Mouse (Mus musculus) lung, embryonic 14.5 days (tissue): Measurements from ENCODE around the gene Sptbn1. TPM values are rescaled to one million over a fixed set of nuclear protein-coding genes. Genes with fewer than 3 reads are reported as not detected.

ENCODE experiments used
- ATAC-seq: fragments of 200-750 bp; cut with Nextera tagmentation; 2 replicates; pipeline ENCODE4 v1.8.0; 2017; ENCODE audit warnings: mild to moderate bottlenecking, moderate TSS enrichment, moderate library complexity; ENCODE audit not compliant: insufficient read depth
- DNase-seq: peaks from one replicate; pipeline ENCODE4 v3.0.0-alpha.2; 2015
- H3K27ac ChIP-seq: fragments of 300-500 bp; sonication (generic); 2 replicates; pipeline ENCODE4 v1.5.1; 2014; ENCODE audit warnings: low read depth, mild to moderate bottlenecking, moderate library complexity
- H3K27me3 ChIP-seq: fragments of 300-500 bp; sonication (generic); 2 replicates; pipeline ENCODE4 v1.6.1; 2014; ENCODE audit warnings: low read length, control low read depth; ENCODE audit not compliant: insufficient read depth
- H3K36me3 ChIP-seq: fragments of 300-500 bp; sonication (generic); 2 replicates; pipeline ENCODE4 v1.6.1; 2014; ENCODE audit warnings: control low read depth; ENCODE audit not compliant: insufficient read depth
- H3K4me1 ChIP-seq: fragments of 300-500 bp; sonication (generic); 2 replicates; pipeline ENCODE4 v1.6.1; 2014; ENCODE audit warnings: antibody characterized with exemption, control low read depth; ENCODE audit not compliant: insufficient read depth
- H3K4me2 ChIP-seq: fragments of 300-500 bp; sonication (generic); 2 replicates; pipeline ENCODE4 v1.6.1; 2014; ENCODE audit warnings: mild to moderate bottlenecking
- H3K4me3 ChIP-seq: fragments of 300-500 bp; sonication (generic); 2 replicates; pipeline ENCODE4 v1.5.1; 2014; ENCODE audit warnings: low read depth, low read length
- H3K9ac ChIP-seq: fragments of 300-500 bp; sonication (generic); 2 replicates; pipeline ENCODE4 v1.6.1; 2014
- H3K9me3 ChIP-seq: fragments of 300-500 bp; sonication (generic); 2 replicates; pipeline ENCODE4 v1.6.1; 2016; ENCODE audit warnings: low read depth, low read length, control low read depth
- CTCF ChIP-seq: IDR thresholded peaks from 2 replicates; pipeline ENCODE4 v1.5.1; 2016; ENCODE audit warnings: antibody characterized with exemption, low read depth
- WGBS: fragments of 180-500 bp; shearing (Covaris S2); extraction: QIAGEN DNeasy Blood & Tissue Kit; methylation state at CpG from one replicate; pipeline ENCODE4 v1.1.7; 2014; 5-methylcytosine and 5-hydroxymethylcytosine counted together
- polyA plus RNA-seq: library from polyadenylated mRNA; unstranded; fragments of >200 nt; fragmentation: Nextera tagmentation; extraction: Ambion mirVana; gene quantifications from 2 replicates; pipeline ENCODE4 v1.2.1, GENCODE M21; 2014

Gene Sptbn1
- polyA plus RNA-seq, 1 experiment from 2014 or later, result 168 TPM

DNA sequence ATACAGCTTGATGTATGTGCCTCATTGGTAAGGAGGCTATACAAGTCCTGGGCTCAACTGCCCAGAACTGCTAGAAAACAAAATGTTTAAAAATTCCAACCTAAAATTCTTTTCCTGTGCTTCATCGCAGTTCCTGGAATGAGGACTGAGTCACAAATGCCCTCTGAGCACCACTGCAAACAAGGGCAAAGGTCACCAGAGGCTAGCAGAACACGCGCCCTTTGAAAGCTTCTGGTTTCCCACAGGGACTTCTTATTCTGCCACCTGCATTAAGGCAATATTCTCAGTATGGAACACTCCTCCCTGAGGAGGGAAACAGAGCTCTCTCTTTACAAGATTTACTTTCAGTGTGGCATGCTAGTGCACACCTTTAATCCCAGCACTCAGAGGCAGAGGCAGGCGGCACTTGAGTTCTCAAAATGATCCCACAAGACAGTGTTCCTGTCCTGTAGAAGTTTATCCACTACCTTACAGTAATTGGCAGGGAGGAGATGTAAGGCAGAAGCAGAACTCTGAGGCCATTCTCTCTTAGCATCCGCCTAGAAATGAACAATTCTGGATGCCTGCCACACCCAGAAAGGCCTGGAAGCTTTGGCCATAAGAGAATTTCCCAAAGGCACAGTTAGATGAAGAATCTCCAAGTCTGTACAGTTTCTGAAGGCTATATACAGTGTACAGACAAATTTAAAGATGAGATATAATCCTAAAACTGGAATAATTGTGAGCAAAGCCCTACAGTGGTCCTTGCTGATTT, 56.1 kb downstream of the Sptbn1 start:
- WGBS, result 58% methylated on average over 5 of the region's 5 CpGs
- Histone ChIP-seq H3K27ac (peak overlapping the region; percentile 12; the same call in 1 of the 2 replicates), H3K4me2 (no peak overlapping the region), H3K9me3 (no peaks in the 10 kb centered on the region), H3K4me3 (no peak overlapping the region), H3K36me3 (peaks cover 29% of the 10 kb centered on the region), H3K9ac (no peak overlapping the region), H3K27me3 (no peaks in the 10 kb centered on the region), H3K4me1 (peaks cover 3% of the 10 kb centered on the region; the same call in 1 of the 2 replicates)
- ATAC-seq, result no peak
- no peak for TF ChIP-seq CTCF
- no peak for DNase-seq

GRCm38 (mm10) chr11:30211141-30211540, 56.8 kb downstream of the Sptbn1 start:
- Histone ChIP-seq H3K4me1 (peaks cover 3% of the 10 kb centered on the region; the same call in 1 of the 2 replicates), H3K4me3 (no peak overlapping the region), H3K4me2 (no peak overlapping the region), H3K9ac (no peak overlapping the region), H3K27me3 (no peaks in the 10 kb centered on the region), H3K36me3 (peaks cover 22% of the 10 kb centered on the region), H3K9me3 (no peaks in the 10 kb centered on the region), H3K27ac (no peak overlapping the region)
- no peak for DNase-seq
- WGBS, result 45% methylated on average over 3 of the region's 3 CpGs
- no peak for TF ChIP-seq CTCF
- ATAC-seq, result no peak

DNA sequence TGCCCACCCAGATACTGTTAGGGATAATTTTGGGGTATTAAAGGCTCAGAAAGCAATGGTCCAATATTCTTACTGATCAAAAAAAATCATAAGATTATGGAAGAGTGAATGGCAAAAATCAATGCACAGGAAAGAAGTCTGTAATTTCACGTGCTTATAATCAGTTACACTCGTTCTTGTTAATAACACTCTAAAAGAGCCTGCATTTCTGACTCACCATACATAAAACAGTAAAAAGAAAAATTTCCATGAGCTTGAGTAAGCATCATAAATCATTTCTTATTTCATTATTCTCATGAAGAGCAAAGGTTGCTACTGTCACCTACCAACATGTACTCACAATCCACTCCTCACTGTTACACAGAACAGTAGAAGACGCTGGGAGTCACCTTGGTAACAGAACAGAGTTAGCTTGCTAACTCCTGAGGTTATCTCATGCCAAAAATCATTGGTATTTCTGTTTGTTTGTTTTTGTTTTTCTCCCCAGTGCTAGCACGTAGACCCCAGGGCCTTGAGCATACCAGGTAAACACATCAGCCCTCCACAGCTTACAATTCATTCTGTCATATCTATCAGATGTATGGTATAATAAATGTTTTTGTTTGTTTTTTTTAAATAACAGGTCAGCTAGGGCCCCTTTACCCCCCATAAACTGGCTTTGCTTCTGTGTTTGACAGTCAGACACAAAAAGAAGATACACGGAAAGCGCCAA, 57.7 kb downstream of the Sptbn1 start:
- no peak for DNase-seq
- Histone ChIP-seq H3K27me3 (no peaks in the 10 kb centered on the region), H3K36me3 (0 out of 2 replicates have a peak, but pooled peaks cover 17% of the 10 kb centered on the region), H3K9me3 (no peaks in the 10 kb centered on the region), H3K27ac (no peak overlapping the region), H3K4me1 (peaks cover 3% of the 10 kb centered on the region; the same call in 1 of the 2 replicates), H3K4me3 (no peak overlapping the region), H3K4me2 (no peak overlapping the region), H3K9ac (no peak overlapping the region)
- no peak for TF ChIP-seq CTCF
- no peak for ATAC-seq
- WGBS, result 68% methylated on average over 6 of the region's 6 CpGs

DNA sequence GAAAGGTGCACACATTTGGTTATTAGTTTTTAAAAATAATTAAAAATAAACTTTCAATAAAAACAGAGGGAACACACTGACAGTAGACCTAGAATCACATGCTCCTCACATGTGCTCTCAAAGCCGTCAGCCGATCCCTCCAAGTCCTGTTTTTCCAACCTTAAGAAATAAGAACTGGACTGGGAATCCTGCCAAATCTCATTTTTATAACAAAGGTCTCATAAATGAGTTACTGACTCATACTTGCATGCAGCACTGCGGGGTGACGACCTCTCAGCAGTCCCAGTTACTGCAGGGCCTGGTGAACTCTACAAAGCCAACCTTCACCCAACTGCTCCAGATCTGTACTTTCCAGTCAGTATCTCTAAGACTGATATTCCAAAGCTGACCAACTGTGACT, 58.5 kb downstream of the Sptbn1 start:
- Histone ChIP-seq H3K9me3 (no peaks in the 10 kb centered on the region), H3K9ac (no peak overlapping the region), H3K4me1 (peaks cover 6% of the 10 kb centered on the region; the same call in 1 of the 2 replicates), H3K4me3 (no peak overlapping the region), H3K27me3 (no peaks in the 10 kb centered on the region), H3K4me2 (no peak overlapping the region), H3K27ac (no peak overlapping the region), H3K36me3 (peaks cover 19% of the 10 kb centered on the region)
- no peak for TF ChIP-seq CTCF
- 17% methylated on average over 4 of the region's 4 CpGs for WGBS
- ATAC-seq, result peak; percentile 75
- peak; percentile 92 for DNase-seq

GRCm38 (mm10) chr11:30204398-30204797, 63.6 kb downstream of the Sptbn1 start:
- H3K4me3 ChIP-seq, result no peak overlapping the region
- ATAC-seq (no peak), DNase-seq (no peak)
- no peak overlapping the region for H3K9ac ChIP-seq
- no peak overlapping the region for H3K4me2 ChIP-seq
- 0 out of 2 replicates have a peak, but pooled peaks cover 8% of the 10 kb centered on the region for H3K4me1 ChIP-seq
- no peaks in the 10 kb centered on the region for H3K9me3 ChIP-seq
- peaks cover 22% of the 10 kb centered on the region for H3K36me3 ChIP-seq
- no peak overlapping the region for H3K27ac ChIP-seq
- no peak for TF ChIP-seq CTCF
- H3K27me3 ChIP-seq, result no peaks in the 10 kb centered on the region

GRCm38 (mm10) chr11:30200391-30200790, 67.6 kb downstream of the Sptbn1 start:
- peaks cover 13% of the 10 kb centered on the region for H3K36me3 ChIP-seq
- TF ChIP-seq CTCF, result no peak
- ATAC-seq (no peak), DNase-seq (no peak)
- no peak overlapping the region for H3K4me2 ChIP-seq
- H3K4me3 ChIP-seq, result no peak overlapping the region
- H3K9me3 ChIP-seq, result no peaks in the 10 kb centered on the region
- H3K27ac ChIP-seq, result no peak overlapping the region
- no peaks in the 10 kb centered on the region for H3K27me3 ChIP-seq
- no peak overlapping the region for H3K9ac ChIP-seq
- peaks cover 13% of the 10 kb centered on the region; the same call in 1 of the 2 replicates for H3K4me1 ChIP-seq

DNA sequence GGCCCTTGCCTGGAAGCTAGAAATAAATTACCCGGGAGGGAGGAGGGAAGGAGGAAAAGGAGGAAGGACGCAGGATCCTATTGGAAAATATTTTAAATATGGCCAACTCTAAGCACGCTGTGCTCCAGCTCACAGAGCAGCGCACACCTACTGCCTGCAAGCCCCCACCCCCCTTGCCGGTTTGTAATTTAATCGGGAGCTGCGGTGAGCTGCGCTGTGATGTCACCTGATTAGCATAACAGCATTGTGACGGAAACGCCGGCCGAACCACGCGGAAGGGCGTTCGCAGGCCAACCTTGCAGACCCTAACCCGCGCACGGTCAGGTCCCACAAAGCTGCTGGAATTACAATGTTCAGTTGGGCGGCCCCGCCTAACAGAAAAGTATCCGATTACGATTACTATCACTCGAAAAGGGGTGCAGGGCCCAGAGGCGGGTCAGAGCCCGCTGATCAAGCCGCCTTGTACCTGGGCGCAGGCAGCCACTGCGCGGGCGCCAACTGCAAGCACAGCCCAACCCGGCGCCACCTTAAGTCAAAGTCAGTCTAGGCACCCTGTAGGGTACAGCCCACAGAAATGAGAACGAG, 69.8 kb downstream of the Sptbn1 start:
- H3K27ac ChIP-seq, result peak overlapping the region; percentile 92
- H3K9ac ChIP-seq, result peak overlapping the region; percentile 59
- no peaks in the 10 kb centered on the region for H3K27me3 ChIP-seq
- H3K4me2 ChIP-seq, result peak overlapping the region; percentile 71
- 0 out of 2 replicates have a peak, but pooled peaks have one; percentile 15 for TF ChIP-seq CTCF
- DNase-seq (peak; percentile 79), ATAC-seq (peak; percentile 93)
- H3K9me3 ChIP-seq, result no peaks in the 10 kb centered on the region
- H3K36me3 ChIP-seq, result peaks cover 7% of the 10 kb centered on the region; the same call in 1 of the 2 replicates
- peak overlapping the region; percentile 42 for H3K4me3 ChIP-seq
- H3K4me1 ChIP-seq, result peaks cover 5% of the 10 kb centered on the region; the same call in 1 of the 2 replicates
- WGBS, result under 1% methylated on average over 34 of the region's 34 CpGs
